Mouse (Mus musculus): Measurements from ENCODE around the gene Dpp7. TPM values are rescaled to one million over a fixed set of nuclear protein-coding genes. Genes with fewer than 3 reads are reported as not detected.

The Dpp7 gene
- total RNA-seq, 2 experiments from 2014 or later, result 32.1 to 36.2 TPM

DNA sequence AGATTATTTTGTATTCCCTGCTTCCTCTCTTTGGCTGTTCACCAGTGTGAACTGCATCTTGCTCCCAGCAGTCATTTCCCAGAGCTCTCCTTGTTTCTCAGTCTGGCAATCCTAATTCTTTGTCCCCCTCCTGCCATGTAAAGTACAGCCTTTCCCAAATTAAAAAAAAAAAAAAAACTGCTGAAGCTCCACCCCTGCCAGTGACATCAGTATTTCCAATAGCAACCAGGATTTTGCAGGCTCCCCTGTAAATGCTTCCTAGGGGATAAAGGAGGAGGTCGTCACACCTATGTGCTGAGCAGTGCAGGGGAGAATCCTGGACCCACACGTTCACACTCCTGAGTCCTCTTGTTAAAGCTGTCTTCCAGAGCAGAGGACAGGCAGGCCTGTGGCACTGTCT lies 36.1 kb downstream of the Dpp7 start:
- DNase-seq (ENCODE audit: low spot score in 2 of 2), result no peak
- no peak for TF ChIP-seq CTCF (conservative IDR thresholded peaks at IDR 0.05)
- no peak overlapping the region for H3K4me3 ChIP-seq
- H3K27ac ChIP-seq, result peak overlapping the region; percentile 51; the same call in 1 of the 2 replicates

DNA sequence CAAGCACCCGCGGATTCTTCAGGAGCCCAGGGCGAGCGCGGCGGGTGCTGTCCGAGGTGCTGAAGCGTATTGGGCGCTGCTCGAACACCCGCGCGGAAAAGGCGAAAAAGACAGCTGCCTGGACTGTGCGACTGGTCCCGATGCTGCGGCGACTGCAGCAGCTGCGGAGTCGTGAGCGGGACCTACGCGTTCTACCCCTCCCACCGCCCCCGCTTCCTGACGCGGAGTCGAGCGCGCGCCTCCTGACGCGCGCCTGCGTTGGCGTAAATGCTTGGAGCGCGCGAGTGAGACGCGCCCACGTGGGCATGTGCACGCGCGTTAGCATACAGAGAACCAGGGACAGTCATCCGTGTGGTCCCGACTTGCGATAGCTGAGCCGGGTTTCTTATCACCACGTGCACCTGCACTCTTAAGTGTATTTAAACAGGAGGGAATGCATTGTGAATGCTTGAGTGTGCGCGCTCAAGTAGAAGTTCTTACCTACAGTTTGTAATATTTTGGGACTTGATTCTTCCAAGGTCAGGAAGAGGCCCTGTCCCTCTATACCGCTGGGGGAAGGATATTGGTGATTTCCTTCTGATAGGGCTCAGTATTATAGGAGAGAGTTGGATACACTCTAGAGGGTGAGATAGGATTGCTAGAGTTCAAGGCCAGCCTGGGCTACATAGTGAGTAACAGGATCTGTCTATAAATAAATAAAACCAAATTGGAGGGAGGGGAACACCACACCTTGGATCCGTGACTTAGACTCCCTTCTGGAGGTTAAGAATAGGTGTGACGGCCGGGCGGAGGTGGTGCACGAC lies 37.0 kb downstream of the Dpp7 start, which contains the start of gene Grin1:
Grin1 (minus strand) TSS at position 217 of the 803 bp plus-strand sequence.
- TF ChIP-seq CTCF (conservative IDR thresholded peaks at IDR 0.05), result no peak
- Histone ChIP-seq H3K27ac (peak within 1 kb of the TSS; percentile 99), H3K4me3 (peak within 1 kb of the TSS; percentile 86)
- DNase-seq (ENCODE audit: low spot score in 2 of 2), result peak; percentile 89 to 91

DNA sequence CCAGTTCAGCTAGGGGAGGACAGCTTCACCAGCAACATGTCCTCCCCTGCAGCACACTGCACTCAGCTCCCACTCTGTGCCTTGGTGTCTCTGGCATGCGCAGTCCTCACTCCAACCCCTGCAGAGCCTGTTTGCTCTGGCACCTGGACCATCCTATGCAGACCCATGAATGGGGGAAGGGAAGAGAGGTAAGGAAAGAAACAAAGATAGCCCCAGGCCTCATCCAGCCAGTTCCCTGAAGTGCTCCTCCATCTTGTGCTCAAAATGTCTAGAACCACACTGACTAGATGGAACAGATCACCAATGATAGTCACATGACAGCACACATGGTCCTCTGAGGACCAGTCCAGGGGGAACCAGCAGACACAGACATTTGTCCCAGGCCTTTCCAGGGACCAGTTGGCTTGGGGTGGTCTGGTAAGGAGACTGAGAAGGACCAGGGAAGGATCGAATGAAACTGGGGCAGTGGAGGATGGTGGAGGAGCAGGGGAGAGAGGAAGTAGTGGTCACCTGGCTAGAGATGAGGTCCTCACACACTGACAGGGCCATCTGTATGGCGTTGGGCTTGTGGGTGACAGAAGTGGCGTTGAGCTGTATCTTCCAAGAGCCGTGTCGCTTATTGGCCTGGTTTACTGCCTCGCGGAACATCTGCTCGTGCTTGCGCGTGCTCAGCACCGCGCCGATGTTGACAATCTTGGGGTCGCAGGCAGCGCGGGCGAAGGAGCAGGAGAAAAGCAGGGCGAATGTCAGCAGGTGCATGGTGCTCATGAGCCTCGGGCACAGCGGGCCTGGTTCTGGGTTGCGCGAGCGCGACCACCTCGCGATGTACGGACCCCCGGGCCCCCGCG lies 37.8 kb downstream of the Dpp7 start:
- peak; percentile 44 to 48 for DNase-seq (ENCODE audit: low spot score in 2 of 2)
- TF ChIP-seq CTCF (conservative IDR thresholded peaks at IDR 0.05), result no peak

DNA sequence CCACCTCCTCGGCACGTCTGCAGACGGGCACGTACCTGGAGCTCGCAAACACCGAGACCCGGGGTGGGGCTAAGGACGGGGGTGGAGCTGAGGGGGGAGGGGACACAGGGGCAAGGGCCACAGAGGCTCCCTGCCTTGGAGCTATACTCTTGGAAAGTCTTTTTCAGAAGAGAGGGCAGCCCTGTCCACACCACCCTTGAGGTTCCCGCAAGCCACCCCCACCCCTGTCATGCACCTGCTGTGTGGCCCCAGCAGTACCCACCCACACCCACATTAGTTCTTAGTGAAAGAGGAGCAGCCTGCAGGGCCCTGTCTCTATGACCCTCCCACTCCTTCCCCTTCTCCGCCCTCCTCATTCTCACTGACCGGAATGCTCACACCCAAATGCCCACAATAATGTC lies 44.7 kb downstream of the Dpp7 start:
- DNase-seq (ENCODE audit: low spot score in 2 of 2), result no peak
- Histone ChIP-seq H3K4me3 (no peak overlapping the region), H3K27ac (0 out of 2 replicates have a peak overlapping the region, but pooled peaks have one; percentile 2)
- no peak for TF ChIP-seq CTCF (conservative IDR thresholded peaks at IDR 0.05)

More for the DNA sequence above, 37.8 kb downstream of the Dpp7 start:
- Histone ChIP-seq H3K4me3 (peak overlapping the region; percentile 86), H3K27ac (peak overlapping the region; percentile 99)

DNA sequence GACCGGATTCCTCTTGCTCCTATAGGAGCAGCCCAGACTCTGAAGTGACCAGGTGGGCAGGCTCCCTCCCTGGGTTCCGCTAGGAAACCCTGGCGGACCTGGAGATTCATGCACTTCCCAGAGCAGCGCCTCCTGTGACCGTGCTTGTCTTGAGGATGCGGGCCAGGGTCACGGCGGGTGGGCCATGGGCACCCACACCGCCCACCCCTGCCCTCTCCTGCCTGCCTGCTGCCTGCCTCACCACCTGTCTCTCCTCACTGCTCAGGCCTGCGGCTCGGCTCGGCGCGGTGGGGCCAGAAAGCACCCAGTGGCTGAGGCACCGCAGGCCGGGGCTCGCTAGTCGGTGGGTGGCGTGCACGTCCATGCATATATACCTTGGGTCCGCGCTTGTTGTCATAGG lies 45.2 kb downstream of the Dpp7 start:
- no peak for DNase-seq (ENCODE audit: low spot score in 2 of 2)
- no peak for TF ChIP-seq CTCF (conservative IDR thresholded peaks at IDR 0.05)
- Histone ChIP-seq H3K4me3 (no peak overlapping the region), H3K27ac (peak overlapping the region; percentile 2; the same call in 1 of the 2 replicates)

DNA sequence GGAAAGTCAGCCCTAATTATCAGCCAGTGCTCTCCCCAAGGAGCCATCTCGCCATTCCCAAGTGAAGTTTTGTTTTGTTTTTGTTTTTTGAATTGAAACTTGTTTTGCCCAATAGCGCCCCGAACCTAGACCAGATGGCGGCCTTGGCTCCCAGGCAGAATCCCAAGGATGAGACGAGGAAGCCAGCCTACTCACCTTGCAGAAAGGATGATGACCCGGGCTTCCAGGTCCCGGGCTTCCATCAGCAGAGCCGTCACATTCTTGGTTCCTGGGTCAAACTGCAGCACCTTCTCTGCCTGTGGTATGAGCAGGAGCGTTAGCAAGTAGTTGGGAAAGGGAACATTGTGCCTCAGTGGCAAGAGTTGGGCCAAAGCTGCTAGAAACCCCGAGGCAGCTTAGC lies 46.0 kb downstream of the Dpp7 start:
- no peak for TF ChIP-seq CTCF (conservative IDR thresholded peaks at IDR 0.05)
- no peak overlapping the region for H3K27ac ChIP-seq
- DNase-seq (ENCODE audit: low spot score in 2 of 2), result no peak
- no peak overlapping the region for H3K4me3 ChIP-seq

DNA sequence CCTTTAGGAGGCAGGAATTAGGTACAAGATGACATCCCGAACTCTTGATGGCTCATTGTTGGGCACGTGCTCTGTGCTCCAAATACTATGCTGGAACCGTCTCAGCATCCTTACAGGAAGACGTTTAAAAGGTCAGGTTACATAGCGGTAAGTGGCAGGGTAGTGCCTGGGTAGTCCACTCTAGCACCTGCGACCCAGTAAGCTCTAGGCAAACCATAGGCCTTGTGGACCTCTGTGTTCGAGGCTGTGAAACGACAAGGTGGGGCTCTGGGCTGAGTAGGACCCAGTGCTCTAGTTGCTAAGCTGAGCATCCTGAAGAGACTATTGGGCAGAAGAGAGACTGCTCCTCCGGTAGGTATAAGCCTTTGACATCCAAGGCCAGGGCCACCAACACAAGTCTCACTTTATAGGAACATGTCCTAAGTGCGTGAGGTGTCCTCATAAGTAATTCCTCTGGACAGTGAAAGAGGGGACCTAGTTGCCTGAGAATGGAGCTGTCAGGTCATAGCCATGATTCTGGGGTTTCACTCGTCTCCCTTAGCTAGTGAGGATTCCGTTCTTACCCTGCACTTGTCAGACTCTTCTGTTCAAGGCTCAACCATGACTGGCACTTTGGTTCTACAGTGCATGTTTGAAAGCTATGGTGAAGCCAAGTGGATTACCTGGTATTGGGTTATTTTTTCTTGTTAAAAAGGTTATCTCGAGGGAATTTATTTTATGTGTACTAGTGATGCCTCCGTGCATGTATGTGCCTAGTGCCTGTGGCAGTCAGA lies 50.4 kb downstream of the Dpp7 start:
- Histone ChIP-seq H3K27ac (peak overlapping the region; percentile 51; the same call in 1 of the 2 replicates), H3K4me3 (no peak overlapping the region; the same call in 1 of the 2 replicates)
- no peak for TF ChIP-seq CTCF (conservative IDR thresholded peaks at IDR 0.05)
- DNase-seq (ENCODE audit: low spot score in 2 of 2), result no peak

DNA sequence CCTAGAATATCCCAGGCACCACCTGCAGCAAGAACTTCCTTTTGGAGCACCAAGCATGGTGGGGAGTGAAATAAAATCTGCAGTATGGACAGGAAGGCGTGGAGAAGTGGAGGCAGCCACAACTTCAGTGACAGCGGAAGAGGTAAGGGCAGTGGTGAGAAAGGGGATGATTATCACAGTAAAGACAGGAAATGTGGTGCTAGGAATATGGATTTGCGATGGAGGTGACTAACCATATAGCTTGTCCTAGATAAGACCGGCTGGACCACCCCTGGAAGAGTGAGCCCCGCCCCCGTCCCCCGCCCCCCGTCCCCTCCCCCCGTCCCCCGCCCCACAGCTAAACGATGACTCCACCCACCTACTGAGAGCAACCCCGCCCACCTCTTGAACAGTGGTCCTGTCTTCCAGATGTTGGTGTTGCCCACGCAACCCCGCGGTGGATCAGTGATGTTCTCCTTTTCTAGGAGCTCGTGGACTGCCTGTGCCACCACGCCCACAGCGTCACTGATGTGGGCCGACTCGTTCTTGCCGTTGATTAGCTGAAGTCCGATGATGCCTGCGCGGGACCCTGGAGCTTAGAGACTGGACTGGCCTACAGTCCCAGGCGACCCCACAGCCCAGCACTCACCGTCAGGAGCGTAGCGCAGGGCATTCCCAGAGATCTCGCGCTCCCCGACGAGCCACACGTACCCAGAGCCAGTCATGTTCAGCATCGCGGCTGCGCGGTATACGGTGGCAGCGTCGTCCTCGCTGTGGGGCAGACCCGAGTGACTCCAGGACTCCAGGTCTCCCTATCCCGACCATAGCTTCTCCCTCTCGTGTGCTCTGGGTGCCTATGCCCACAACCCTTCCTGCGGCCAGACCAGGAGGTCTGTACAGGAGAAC lies 51.3 kb downstream of the Dpp7 start:
- Histone ChIP-seq H3K4me3 (peak overlapping the region; percentile 46), H3K27ac (peak overlapping the region; percentile 51; the same call in 1 of the 2 replicates)
- TF ChIP-seq CTCF (conservative IDR thresholded peaks at IDR 0.05), result no peak
- DNase-seq (ENCODE audit: low spot score in 2 of 2), result peak in 1 of 2 experiments; percentile 10

DNA sequence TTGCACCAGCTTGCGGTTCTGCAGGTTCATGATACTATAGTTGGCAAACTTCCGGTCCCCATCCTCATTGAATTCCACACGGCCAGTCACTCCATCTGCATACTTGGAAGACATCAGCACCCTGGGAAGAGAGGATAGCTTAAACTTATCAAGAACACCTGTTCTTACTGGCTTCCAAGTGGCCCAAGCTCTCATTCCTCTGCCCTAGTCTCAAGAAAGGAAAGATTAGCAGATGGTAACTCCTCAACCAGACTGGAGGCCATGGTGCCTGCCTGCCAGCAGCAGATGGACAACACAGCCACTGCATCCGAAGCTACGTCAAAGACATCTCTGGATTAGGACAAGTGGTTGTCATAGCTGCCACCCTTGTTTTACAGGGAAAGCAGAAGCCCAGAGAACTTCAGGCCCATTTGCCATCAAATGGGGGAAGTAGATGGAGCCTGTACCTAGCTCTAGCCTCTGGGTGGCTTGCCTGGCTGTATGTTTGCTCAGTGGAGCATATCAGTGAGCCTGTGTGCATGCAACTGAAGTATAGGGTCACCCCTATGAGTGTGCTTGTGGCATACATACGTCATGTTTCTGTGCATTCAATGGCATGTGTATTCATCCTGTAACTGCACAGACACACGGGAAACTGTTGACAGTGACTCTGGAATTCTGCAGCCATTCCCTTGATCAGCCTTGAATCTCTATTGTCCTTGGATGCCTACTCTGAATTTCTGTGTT lies 52.1 kb downstream of the Dpp7 start:
- Histone ChIP-seq H3K27ac (peak overlapping the region; percentile 48; the same call in 1 of the 2 replicates), H3K4me3 (no peak overlapping the region; the same call in 1 of the 2 replicates)
- no peak for TF ChIP-seq CTCF (conservative IDR thresholded peaks at IDR 0.05)
- DNase-seq (ENCODE audit: low spot score in 2 of 2), result peak in 1 of 2 experiments; percentile 16

DNA sequence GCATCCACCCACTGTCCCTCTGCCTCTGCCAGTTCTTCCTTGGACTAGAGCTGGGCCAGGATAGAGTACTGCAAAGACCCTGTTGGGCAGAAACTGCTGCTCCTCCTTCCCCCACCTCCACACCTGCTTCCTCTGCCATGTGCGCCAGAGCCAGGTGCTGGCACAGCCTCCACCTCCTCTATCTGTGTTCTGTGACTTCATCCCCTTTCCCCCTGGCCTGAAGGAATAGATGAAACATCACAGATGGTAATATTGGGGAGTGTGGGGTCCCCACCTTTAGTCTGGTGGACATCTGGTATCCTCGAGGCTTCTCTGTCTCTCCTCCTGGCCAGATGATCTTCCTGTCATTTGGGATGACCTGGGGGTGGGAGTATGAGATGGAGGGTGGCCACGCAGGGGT lies 52.7 kb downstream of the Dpp7 start:
- Histone ChIP-seq H3K27ac (no peak overlapping the region), H3K4me3 (no peak overlapping the region)
- TF ChIP-seq CTCF (conservative IDR thresholded peaks at IDR 0.05), result no peak
- DNase-seq (ENCODE audit: low spot score in 2 of 2), result no peak

Other genes with a start within 250 kb of the Dpp7 start
- gene Nrarp, start 175.6 kb downstream of the Dpp7 start, total RNA-seq (2021), result 10 to 100 TPM; 21.3 to 21.9 TPM
- 1 to 10 TPM; 2.2 to 3.0 TPM for gene Tor4a, start 159.5 kb downstream of the Dpp7 start, total RNA-seq (2021)
- 10 to 100 TPM; 57.0 to 58.5 TPM for gene Nelfb, start 144.9 kb downstream of the Dpp7 start, total RNA-seq (2021)
- gene Stpg3, start 141.7 kb downstream of the Dpp7 start, total RNA-seq (2021), result under 1 TPM in 1 of 2 experiments, not detected in 1; 0.33 TPM
- not detected for gene Fam166a, start 137.6 kb downstream of the Dpp7 start, total RNA-seq (2021)
- 100 to 1,000 TPM; 305 to 309 TPM for gene Tubb4b, start 131.7 kb downstream of the Dpp7 start, total RNA-seq (2021)
- not detected for gene Slc34a3, start 122.0 kb downstream of the Dpp7 start, total RNA-seq (2021)
- gene Rnf224, start 119.6 kb downstream of the Dpp7 start, total RNA-seq (2021), result not detected
- gene Rnf208, start 114.1 kb downstream of the Dpp7 start, total RNA-seq (2021), result 100 to 1,000 TPM; 228 to 232 TPM
- gene Cysrt1, start 113.9 kb downstream of the Dpp7 start, total RNA-seq (2021), result not detected
- 1 to 10 TPM; 2.2 to 2.4 TPM for gene AL732309.1, start 109.5 kb downstream of the Dpp7 start, total RNA-seq (2021)
- 10 to 100 TPM; 35.1 to 35.8 TPM for gene Tmem203, start 100.9 kb downstream of the Dpp7 start, total RNA-seq (2021)
- gene Tprn, start 93.7 kb downstream of the Dpp7 start, total RNA-seq (2021), result 10 to 100 TPM; 21.5 to 23.8 TPM
- gene Ssna1, start 83.9 kb downstream of the Dpp7 start, total RNA-seq (2021), result 10 to 100 TPM; 64.5 to 69.3 TPM
- 10 to 100 TPM; 84.6 to 84.7 TPM for gene Anapc2, start 83.9 kb downstream of the Dpp7 start, total RNA-seq (2021)
- not detected for gene Tmem210, start 68.2 kb downstream of the Dpp7 start, total RNA-seq (2021)
- not detected for gene Lrrc26, start 66.4 kb downstream of the Dpp7 start, total RNA-seq (2021)
- 100 to 1,000 TPM; 443 to 449 TPM for gene Grin1, start 37.2 kb downstream of the Dpp7 start, total RNA-seq (2021)
- gene Man1b1, start 24.0 kb downstream of the Dpp7 start, total RNA-seq (2021), result 10 to 100 TPM; 56.4 to 58.0 TPM
- 10 to 100 TPM; 14.6 to 19.8 TPM for gene Uap1l1, start 9.3 kb upstream of the Dpp7 start, total RNA-seq (2021)
- gene Sapcd2, start 16.0 kb upstream of the Dpp7 start, total RNA-seq (2021), result 1 to 10 TPM; 3.0 to 4.0 TPM
- 10 to 100 TPM; 14.6 to 16.6 TPM for gene Entpd2, start 39.5 kb upstream of the Dpp7 start, total RNA-seq (2021)
- gene Npdc1, start 43.0 kb upstream of the Dpp7 start, total RNA-seq (2021), result 100 to 1,000 TPM; 429 to 433 TPM
- gene Fut7, start 66.9 kb upstream of the Dpp7 start, total RNA-seq (2021), result under 1 TPM in 1 of 2 experiments, not detected in 1; 0.37 TPM
- gene Abca2, start 72.3 kb upstream of the Dpp7 start, total RNA-seq (2021), result 100 to 1,000 TPM; 159 to 167 TPM
- under 1 TPM in 1 of 2 experiments, not detected in 1; 0.49 TPM for gene Clic3, start 100.5 kb upstream of the Dpp7 start, total RNA-seq (2021)
- 10 to 100 TPM; 55.7 to 62.1 TPM for gene Paxx, start 104.7 kb upstream of the Dpp7 start, total RNA-seq (2021)
- gene Ptgds, start 113.7 kb upstream of the Dpp7 start, total RNA-seq (2021), result 100 to 1,000 TPM; 541 to 735 TPM
- not detected for gene Lcn12, start 137.6 kb upstream of the Dpp7 start, total RNA-seq (2021)
- 100 to 1,000 TPM; 109 to 120 TPM for gene Fbxw5, start 144.4 kb upstream of the Dpp7 start, total RNA-seq (2021)
- 1 to 10 TPM in 1 of 2 experiments, under 1 TPM in 1; 0.97 to 1.5 TPM for gene C8g, start 145.4 kb upstream of the Dpp7 start, total RNA-seq (2021)
- 10 to 100 TPM; 10.9 to 12.0 TPM for gene Traf2, start 190.6 kb upstream of the Dpp7 start, total RNA-seq (2021)
- gene Edf1, start 201.5 kb upstream of the Dpp7 start, total RNA-seq (2021), result 100 to 1,000 TPM; 193 to 200 TPM
- 1 to 10 TPM; 2.8 to 3.5 TPM for gene Mamdc4, start 218.5 kb upstream of the Dpp7 start, total RNA-seq (2021)
- 10 to 100 TPM; 59.1 to 67.5 TPM for gene Phpt1, start 218.9 kb upstream of the Dpp7 start, total RNA-seq (2021)
- 100 to 1,000 TPM; 106 to 120 TPM for gene Ajm1, start 225.4 kb upstream of the Dpp7 start, total RNA-seq (2021)